Mouse (Mus musculus) lung, postnatal 14 days (tissue): ENCODE measurements around the gene Fads6.
A peak's percentile ranks its signal among the peaks of the same experiment; 100 is the strongest.

ENCODE experiments used
- DNase-seq: peaks from one replicate; pipeline ENCODE4 v3.0.0; 2021

The Fads6 gene

DNA sequence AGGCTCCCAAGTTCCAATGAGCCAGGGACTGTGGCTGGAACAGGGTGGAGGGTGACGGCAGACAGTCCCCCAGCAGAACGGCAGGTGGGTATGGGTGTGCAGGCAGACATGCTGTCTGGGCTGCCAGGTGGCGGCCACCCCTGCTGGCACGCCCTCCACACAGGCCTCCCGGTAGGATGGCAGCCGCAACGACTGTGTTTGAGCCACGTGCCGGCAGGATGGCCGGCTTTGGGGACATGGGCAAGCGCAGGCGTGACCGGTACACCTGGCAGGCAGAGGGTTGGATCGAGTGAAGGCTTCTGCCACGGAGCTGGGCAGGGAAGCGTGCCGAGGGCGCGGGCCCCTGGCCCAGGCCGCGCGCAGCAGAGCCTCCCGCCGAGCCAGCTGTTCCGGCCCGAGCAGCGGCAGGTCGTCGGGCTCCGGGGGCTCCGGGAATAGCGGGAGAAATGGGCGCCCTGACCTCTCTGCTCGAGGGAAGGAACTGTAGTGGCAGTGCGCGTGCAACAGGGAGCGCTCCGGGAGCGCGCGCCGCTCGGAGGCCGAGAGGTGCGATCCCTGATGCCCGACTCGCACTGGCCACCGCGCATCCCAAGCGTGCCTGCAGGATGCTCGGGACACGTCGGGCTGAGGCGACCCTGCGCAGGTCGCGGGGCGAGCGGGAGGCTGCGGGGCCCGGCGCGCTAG, 47.6 kb downstream of the Fads6 start:
- no peak for DNase-seq

DNA sequence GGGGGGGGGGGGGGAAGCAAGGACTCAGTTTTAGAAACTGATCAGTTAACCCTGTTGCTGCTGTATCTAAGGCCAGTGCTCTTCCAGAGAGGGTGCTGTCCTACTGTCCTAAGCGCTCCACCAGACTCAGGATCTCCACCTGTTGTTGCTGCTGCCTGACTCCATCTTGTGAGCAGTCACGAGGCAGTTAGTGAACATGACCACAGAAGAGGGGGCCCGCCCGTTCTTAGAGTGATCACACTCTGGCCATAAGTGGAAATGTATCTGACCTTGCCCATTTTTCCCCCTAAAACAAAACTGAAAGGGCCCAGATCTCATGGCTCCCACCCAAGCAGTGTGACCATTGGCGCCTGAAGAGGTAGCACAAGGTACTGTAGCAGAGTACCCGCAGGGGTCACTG, 49.5 kb downstream of the Fads6 start:
- no peak for DNase-seq

DNA sequence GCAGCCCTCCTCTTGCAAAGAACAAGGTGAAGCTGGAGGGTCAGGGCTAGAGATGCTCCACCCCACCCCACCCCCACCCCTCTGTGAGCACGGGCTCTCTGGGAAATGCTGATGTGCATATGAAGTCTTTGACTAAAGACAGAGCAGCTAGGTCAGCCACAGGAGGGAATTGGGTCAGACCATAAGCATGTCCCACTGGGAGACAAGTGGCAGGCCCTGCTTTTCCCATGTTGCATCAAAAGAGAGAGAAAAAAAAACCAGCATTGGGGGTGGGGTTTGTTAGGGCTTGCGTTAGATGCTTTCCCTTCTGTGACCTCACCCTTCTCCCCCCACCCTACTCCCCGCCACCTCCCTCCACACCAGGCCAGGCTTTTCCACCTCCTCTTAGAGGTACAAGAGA, 50.2 kb downstream of the Fads6 start:
- DNase-seq, result no peak

DNA sequence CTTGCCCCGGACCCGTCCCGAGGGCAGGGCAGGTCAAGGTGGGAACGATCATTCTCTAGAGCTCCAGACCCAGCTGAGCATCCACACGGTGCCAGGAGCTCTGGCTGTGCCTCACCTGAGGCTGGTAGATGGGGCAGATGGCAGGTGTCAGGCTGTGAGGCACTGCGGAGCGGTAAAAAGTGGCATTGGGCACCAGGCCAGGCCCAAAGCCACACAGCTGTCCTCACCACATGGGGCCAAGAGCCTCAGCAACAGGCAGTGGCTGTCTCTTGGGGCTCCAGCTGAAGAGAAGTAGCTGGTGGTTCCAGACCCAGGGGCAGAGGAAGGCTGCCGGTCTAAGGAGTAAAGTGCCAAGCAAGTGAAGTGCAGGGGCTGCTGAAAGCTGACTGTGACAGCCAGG, 51.1 kb downstream of the Fads6 start:
- DNase-seq, result no peak

DNA sequence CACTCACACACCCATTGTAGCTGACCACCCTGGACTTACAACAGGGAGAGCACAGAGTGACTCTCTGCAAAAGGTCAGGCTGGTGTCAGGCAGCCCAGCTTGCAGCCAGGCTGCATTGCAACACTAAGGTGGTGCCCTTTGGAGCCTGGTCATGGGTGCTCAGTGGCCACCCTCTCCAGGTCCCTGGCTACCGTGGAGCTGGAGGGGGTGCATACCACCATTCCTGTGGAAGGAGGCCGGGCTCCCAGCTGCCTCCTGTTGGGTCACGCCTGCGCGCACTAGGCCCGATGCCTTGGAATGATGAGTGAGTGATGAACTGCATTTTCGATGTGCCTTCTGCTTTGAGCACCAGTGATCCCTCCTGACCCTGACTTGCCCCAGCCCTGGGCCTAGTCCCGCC, 52.6 kb downstream of the Fads6 start:
- peak; percentile 57 for DNase-seq

- DNase-seq, result no peak
These were observed 53.7 kb downstream of the Fads6 start for GRCm38 (mm10) chr11:115243783-115244182.

- DNase-seq, result no peak
These were observed 54.7 kb downstream of the Fads6 start for GRCm38 (mm10) chr11:115242746-115243145.

GRCm38 (mm10) chr11:115241402-115241801, 56.1 kb downstream of the Fads6 start:
- no peak for DNase-seq

DNA sequence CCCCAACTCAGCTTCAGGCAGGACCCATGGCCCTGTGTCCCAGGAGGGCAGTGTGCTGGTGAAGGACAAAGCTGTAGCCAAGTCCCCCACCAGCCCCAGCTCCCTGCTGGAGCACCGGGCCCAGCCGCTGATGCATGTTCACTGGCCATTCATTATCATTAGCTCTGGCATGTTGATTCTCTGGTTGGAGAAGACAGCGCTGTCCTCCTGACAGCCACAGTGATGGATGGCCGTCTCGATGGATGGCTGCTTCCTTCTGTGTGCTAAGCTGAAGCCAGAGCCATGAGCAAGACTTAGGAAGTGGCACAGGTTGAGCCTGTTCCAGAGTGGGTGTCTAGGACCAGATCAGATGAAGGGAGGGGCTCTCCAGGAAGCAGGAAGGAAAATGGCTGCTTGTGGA, 60.9 kb downstream of the Fads6 start:
- DNase-seq, result no peak

- no peak for DNase-seq
These were observed 63.0 kb downstream of the Fads6 start for GRCm38 (mm10) chr11:115234320-115235044.

DNA sequence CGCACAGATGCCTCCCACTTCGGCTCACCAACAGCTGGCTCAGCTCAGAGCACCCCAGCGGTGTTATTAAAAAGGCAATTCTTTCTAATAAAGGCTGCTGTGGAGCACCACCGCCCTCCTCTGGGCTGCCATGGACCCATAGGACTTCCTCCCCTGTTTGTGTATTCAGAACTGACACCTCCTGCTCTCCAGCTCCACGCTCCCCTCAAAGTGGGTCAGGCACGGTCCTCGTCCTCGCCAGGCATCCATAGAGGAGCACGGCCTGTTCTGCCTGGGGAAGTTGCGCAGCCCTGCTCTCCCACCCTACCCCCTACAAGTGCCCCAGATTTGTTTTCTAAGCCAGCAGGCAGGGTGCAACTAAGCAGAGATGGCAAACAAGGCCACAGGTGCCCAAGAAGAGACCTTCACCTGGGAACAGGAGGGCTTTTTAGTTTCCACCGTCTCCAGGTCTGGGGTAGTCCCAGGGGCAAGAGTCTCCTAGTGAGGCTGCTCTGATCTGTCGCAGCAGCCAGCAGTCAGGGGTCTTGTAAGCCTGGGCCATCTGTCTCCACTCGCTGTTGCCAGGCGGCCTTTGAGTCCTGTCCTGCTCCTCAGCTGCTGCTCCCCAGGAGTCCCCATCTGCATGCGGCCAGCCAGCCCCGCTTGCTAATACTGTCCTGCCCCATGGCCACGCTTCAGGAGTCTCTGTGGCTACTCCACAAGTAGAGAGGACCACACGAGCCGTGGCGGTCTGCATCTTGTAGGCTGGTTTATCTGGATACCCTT, 63.8 kb downstream of the Fads6 start:
- DNase-seq, result peak; percentile 45

GRCm38 (mm10) chr11:115232889-115233288, 64.6 kb downstream of the Fads6 start:
- DNase-seq, result no peak

GRCm38 (mm10) chr11:115231924-115232323, 65.5 kb downstream of the Fads6 start:
- no peak for DNase-seq

GRCm38 (mm10) chr11:115231168-115231915, 66.1 kb downstream of the Fads6 start:
- DNase-seq, result no peak
